Mouse (Mus musculus) spleen, adult 18-20 months (tissue): ENCODE measurements around the gene Syt6.

ENCODE experiments used
- DNase-seq, 2 experiments: peaks; one replicate each; pipeline ENCODE4 v3.0.0; 2022; ENCODE audit warnings: mixed read lengths in 2 of 2

Syt6 gene

DNA sequence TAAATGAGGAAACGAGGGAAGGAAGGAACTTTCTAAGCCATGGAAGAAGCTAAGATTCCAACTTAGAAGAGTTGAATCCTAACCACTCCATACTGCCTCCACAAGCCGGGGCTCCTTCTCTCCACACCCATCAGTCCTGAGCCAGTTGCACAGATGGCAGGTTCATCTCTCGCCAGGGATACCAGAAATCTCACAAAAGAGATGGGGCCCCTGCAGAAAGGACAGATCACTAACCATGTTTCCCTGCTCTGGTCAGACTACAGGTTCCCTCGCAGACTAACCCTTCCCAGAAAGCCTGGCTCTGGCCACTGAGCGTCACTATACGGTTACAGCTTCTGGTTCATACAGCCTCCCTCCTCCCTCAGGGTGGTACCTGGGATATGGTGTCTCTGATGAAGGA is 74.7 kb downstream of the Syt6 start:
- DNase-seq = no peak

DNA sequence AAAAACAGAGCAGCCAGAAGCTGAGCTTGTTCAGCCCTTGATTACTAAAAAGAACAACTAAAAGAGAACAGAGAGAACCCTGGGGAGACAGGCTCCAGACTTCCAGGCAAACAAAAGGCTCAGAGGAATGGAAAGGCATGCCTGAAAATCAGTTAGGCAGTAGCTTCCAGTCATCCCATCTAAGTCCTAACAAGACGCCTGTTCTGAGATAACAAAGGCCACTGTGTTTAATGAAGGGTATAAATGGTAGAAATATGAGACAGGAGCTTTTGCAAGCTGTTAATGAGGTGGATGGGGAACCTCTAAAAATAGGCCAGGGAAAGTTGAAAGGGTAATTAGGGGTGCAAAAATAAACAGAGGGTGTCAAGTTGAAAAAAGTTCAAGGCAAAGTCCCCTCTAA is 75.4 kb downstream of the Syt6 start:
- DNase-seq = no peak

DNA sequence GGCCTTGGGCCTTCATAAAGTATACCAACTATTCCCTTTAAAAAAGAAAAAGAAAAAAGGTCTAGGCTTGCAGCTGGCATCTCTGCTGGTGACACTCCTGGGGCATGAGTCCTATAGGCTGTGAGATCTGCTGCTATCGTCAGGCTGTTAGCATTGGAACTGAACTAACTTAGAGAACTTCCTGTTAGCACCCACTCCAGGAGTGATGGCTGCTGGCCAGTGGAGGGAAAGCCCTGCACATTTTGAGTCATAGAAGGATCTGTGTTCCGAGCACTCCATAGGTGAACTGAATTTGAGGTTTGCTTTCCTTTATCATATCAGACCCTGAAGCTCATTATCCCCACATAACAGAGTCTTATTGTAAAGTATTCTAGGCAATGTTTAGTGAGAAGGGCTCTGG is 85.0 kb downstream of the Syt6 start:
- DNase-seq = no peak

DNA sequence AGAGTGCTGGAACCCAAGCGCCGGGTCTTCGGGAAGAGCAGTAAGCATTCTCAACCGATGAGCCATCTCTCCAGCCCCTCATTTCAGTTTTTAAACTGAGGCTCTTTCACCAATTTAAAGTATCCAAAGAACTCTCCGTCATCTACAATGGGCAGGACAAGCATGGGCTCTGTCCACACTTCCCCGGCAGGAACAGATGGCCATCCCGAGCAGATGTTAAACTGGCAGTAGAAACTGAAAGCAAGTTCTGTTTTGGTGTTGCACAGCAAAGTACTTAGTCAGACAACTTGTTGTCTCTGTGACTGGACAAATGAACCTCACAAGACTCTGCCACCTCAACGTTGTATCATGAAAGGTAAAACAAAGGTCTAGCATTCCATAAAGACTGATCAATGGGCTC is 86.7 kb downstream of the Syt6 start:
- no peak for DNase-seq

DNA sequence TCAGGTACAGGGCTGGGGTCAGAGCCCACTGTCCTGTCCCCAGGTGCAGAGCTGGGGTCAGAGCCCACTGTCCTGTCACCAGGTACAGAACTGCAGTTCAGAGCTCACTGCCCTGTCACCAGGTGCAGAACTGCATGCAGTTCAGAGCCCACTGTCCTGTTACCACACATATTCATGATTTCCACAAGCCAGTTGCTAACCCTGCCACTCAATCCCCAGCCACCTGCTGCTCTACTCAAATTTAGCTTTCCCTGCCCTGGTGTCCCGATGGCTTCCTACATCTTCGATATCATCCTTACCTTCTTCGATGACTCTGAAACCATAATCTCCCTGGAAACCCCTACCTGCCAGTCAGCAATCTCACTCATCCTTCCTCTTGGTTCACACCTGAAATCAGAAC is 88.4 kb downstream of the Syt6 start:
- DNase-seq = no peak

DNA sequence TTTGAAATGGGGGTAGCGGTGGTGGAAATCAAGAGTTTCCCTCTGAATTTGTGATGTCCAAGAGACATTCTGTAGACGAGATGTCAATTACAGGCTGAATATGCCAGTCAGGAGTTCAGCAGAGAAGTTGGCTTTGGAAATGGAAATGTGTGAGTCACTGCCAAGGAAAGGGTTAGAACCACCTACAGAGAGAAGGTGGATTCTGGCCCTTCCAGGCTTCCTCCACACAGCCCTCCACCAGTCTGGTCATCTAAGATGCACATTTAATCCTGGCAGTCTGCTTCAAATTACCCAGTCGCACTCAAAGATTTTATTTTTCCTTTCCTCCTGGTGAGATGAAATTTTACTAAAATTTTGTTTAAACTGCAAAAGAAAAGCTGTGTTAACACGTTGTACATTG is 97.1 kb downstream of the Syt6 start:
- no peak for DNase-seq

DNA sequence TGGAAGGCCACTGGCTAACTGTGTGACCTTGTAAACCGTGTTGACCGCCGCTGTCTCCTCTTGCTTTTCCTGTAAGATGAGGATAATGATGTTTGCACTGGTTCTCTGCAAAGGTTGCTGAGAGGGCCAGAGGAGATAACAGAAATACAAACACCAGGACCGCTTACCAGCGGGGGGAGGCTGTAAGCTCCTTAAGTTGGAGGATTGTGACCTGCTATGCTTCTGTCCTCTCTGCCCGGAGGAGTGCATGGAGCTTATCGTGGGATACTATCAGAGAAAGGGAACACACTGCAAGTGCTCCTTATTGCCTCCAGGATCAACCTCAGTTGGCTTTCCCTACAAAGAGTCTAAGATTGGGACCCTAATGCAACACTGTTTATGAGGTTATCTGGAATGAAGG is 97.7 kb downstream of the Syt6 start:
- DNase-seq = no peak

DNA sequence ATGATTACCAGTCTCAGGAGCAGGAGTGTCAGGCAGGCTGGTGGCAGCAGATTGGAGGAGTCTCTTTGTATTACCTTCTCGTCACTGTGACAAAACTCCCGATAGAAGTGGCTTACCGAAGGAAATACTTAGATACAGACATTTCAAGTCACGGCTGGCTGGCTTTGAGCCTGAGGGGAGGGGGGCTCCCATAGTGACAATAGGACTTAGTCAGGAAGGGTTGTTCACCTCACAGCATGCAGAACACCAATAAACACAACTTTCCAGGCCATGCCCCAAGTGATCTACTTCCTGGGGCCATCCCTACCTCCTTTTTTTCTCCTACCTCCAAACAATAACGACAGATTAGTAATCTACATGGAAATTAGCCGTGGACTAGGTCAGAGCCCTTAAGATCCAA is 103.8 kb downstream of the Syt6 start:
- DNase-seq = no peak

DNA sequence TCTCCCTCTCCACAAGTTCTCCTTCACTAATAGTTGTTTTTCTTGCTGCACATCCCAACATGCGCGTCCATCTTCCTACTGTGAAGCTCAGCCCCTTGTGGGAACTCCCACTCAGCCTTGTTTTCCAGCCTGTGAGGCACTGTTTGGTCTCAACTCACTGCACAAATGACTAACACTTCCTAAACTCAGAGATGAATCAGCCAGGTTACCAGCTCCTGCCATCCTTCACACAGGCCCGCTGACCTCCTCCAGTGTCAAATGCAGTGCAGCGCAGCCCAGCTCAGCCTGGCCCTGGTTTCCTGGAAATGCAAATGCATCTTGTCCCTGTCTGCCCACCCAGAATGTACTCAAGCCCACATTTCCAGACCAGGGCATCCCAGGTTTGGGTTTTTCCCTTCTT is 107.4 kb downstream of the Syt6 start:
- no peak for DNase-seq

DNA sequence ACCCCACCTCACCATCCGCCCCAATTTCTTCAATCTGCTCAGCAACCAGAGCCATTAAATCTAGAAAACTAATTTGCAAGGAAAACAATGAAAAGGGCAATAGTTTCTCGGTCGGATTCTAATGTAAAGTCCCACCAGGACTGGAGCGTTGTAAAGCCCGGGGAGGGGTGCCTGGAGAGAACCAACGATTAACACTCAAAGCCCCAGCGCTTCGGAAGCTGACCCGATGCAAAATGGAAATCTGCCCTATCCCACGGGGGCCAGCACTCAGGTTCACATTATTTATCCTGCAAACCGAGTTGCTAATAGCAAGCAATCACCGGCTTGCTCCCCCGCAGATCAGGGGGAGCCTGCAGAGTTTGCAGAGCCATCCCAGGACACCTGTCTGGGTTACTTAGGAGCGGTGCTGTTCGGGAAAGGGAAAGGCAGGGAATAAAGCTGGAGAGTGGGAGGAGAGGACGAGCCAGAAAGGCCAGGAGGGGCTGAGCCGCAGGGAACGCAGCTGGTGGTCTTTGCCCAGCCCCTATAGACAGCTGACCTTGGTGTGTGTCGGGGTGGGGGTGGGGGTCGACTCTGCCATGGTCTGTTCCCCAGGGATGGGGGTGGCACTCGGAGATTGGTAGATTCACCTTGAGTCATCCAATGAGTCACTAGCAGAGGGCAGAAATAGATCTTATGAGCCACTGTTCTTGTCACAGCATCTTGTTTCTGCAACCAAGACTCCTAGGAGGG is 108.4 kb downstream of the Syt6 start:
- DNase-seq = no peak

DNA sequence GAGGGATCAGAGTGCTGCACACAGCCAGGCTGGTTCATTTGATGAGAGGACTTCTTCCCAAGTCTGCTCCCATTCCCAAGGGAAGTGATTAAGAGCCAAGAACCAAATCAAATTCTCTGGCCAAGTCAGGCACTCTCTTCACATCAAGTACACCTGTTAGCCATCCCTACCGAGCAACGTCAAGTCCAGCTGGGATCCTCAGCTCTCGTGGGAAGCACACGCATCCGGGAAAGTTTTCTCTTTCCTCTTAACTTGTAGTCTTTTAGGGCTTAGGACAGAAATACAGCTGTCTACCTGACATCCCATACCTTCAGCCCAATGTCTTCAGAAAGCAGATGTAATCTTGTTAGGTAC is 108.9 kb downstream of the Syt6 start:
- no peak for DNase-seq

DNA sequence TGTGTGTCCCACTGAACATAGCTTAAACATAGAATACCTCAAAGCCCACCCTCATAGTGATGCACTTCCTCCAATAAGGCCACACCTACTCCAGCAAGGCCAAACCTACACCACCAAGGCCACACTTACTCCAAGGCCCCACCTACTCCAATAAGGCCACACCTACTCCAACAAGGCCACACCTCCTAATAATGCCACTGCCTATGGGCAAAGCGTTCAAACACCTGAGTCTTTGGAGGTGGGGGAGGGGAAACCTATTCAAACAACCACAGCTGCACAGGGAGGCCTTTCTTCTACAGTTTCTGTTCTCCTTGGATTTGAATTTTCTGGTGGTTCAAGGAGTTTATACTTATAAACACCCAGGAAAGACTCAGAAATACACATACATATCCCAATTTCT is 114.0 kb downstream of the Syt6 start:
- no peak for DNase-seq

DNA sequence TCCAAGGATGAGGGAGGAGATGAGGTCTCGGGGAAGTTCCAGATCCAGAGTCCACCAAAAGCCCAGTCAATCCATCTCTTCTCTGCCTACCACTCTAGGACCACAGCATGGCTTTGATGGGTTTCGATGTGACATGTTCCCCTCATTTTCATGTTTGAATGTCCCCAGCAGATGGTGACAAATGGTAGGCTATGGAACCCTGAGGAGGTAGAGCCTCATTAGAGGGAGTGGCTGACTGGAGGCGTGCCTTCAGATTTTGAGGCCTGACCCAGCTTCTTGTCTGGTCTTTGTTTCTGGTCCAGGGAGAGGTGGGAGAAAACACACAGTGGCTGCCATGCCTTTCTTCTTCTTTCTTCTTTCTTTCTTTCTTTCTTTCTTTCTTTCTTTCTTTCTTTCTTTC is 115.5 kb downstream of the Syt6 start:
- DNase-seq = no peak
